Mouse (Mus musculus) liver, postnatal 0 days (tissue): Measurements from ENCODE around the gene Kri1.

ENCODE experiments used
- CTCF ChIP-seq: sonication (generic); IDR thresholded peaks from 2 replicates; pipeline ENCODE4 v1.5.1; 2016; ENCODE audit warnings: antibody characterized with exemption, low read depth
- EP300 ChIP-seq: IDR thresholded peaks from 2 replicates; pipeline ENCODE4 v1.6.1; 2016; ENCODE audit warnings: antibody characterized with exemption, low read depth, mild to moderate bottlenecking

DNA sequence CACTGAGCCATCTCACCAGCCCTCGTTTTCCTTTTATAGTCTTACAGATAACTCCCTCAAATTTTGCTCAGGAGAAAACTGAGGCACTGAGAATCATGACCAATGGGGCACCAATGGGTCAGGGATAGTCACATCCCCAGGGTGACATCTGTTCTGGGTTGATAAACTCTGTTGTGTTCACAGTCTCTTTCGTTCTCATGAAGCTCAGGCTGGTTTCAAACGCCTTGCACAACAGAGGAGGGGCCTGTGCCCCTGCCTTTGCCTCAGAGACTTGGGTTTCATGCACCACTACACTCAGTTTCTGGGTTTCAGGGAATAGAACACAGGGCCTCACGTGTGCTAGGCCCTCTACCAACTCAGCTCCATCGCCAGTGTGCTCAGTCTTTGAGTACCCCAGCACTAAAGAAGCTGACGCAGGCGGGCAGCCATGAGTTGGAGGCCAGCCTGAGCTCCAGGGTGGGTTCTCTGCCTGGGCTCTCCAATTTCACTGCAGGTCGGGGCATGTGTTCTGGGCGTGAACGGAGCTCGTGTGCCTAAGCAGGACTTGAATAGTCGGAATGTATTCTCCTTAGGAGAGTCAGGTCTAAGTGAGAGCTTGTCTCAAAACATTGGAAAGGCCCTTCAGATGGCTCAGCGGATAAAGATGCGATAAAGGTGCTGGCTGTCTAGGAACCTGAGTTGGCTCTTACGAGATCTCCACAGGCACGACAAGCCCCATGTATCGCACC, 23.3 kb downstream of the Kri1 start:
- TF ChIP-seq CTCF (no peak), EP300 (peak; percentile 34; the same call in 1 of the 2 replicates)
